Mouse (Mus musculus) megakaryocyte-erythroid progenitor cell, adult 5-6 weeks (primary cell): Measurements from ENCODE around the gene Gm4450. TPM values are rescaled to one million over a fixed set of nuclear protein-coding genes. Genes with fewer than 3 reads are reported as not detected.
A peak's percentile ranks its signal among the peaks of the same experiment; 100 is the strongest.
"Not testable (repeated sequence)": the region's sequence is repeated elsewhere in the genome, so short reads cannot be mapped to it uniquely, and the experiment has no call there.

Source experiments
- ATAC-seq: replicated peaks from 2 replicates; pipeline ENCODE4 v1.8.0; 2016; ENCODE audit warnings: mild to moderate bottlenecking, inconsistent platforms; ENCODE audit not compliant: severe bottlenecking, poor library complexity, low FRiP score, low TSS enrichment
- total RNA-seq, 2 experiments: library from RNA; stranded (forward) in 1 of 2; stranded (reverse) in 1 of 2; fragments of 200-1000, 215-1000 nt in 1 of 2; fragments of >200 nt in 1 of 2; fragmentation: Nextera tagmentation in 1 of 2; gene quantifications; 2 replicates each; pipeline ENCODE4 v1.2.3; 2014 to 2017

Gm4450 gene
- total RNA-seq (2014; fragmentation: Nextera tagmentation): not detected in 2 replicates
- not detected in 2 replicates for total RNA-seq (2017)

GRCm38 (mm10) chr3:98457026-98457425 lies at the start of gene Gm4450:
TSS of gene Gm4450 (minus strand) at chr3:98457126.
- not testable (repeated sequence) for ATAC-seq

GRCm38 (mm10) chr3:98497401-98497800 lies 40.5 kb upstream of the Gm4450 start:
- not testable (repeated sequence) for ATAC-seq

- ATAC-seq: peak; percentile 68
Measured at GRCm38 (mm10) chr3:98496762-98497161, 39.8 kb upstream of the Gm4450 start.

- not testable (repeated sequence) for ATAC-seq
Measured at GRCm38 (mm10) chr3:98495055-98495454, 38.1 kb upstream of the Gm4450 start.

- ATAC-seq: not testable (repeated sequence)
Measured at GRCm38 (mm10) chr3:98494184-98494583, 37.3 kb upstream of the Gm4450 start.

- not testable (repeated sequence) for ATAC-seq
Measured at GRCm38 (mm10) chr3:98471499-98471898, 14.6 kb upstream of the Gm4450 start.

- not testable (repeated sequence) for ATAC-seq
Measured at GRCm38 (mm10) chr3:98471057-98471456, 14.1 kb upstream of the Gm4450 start.

GRCm38 (mm10) chr3:98469323-98469722 lies 12.4 kb upstream of the Gm4450 start:
- ATAC-seq: not testable (repeated sequence)

- not testable (repeated sequence) for ATAC-seq
Measured at GRCm38 (mm10) chr3:98453786-98454185, 3.1 kb downstream of the Gm4450 start.

GRCm38 (mm10) chr3:98443924-98444323 lies 13.0 kb downstream of the Gm4450 start:
- ATAC-seq: not testable (repeated sequence)

- peak; percentile 80 for ATAC-seq
Measured at GRCm38 (mm10) chr3:98443149-98443779, 13.7 kb downstream of the Gm4450 start.

- ATAC-seq: not testable (repeated sequence)
Measured at GRCm38 (mm10) chr3:98442245-98442644, 14.7 kb downstream of the Gm4450 start.

- ATAC-seq: no peak
Measured at GRCm38 (mm10) chr3:98435030-98435429, 21.9 kb downstream of the Gm4450 start.

- no peak for ATAC-seq
Measured at GRCm38 (mm10) chr3:98434088-98434816, 22.7 kb downstream of the Gm4450 start.

GRCm38 (mm10) chr3:98428928-98429525 lies 27.9 kb downstream of the Gm4450 start:
- no peak for ATAC-seq

- ATAC-seq: no peak
Measured at GRCm38 (mm10) chr3:98428449-98428775, 28.5 kb downstream of the Gm4450 start.

- ATAC-seq: peak; percentile 87
Measured at GRCm38 (mm10) chr3:98427600-98428448, 29.1 kb downstream of the Gm4450 start.

GRCm38 (mm10) chr3:98427260-98427599 lies 29.7 kb downstream of the Gm4450 start:
- no peak; the same call in 1 of the 2 replicates for ATAC-seq

GRCm38 (mm10) chr3:98426749-98427148 lies 30.2 kb downstream of the Gm4450 start:
- ATAC-seq: no peak

GRCm38 (mm10) chr3:98422926-98423325 lies 34.0 kb downstream of the Gm4450 start:
- ATAC-seq: no peak
